Mouse (Mus musculus): ENCODE results near the gene Kdm5b.

Kdm5b gene

GRCm38 (mm10) chr1:134549632-134550132, 10.3 kb upstream of the Kdm5b start, which contains the start of gene Mgat4e:
Gene Mgat4e, minus strand, starts transcription at chr1:134549682.
- in situ Hi-C loops (cut with MseI, MboI), result no loop called here

DNA sequence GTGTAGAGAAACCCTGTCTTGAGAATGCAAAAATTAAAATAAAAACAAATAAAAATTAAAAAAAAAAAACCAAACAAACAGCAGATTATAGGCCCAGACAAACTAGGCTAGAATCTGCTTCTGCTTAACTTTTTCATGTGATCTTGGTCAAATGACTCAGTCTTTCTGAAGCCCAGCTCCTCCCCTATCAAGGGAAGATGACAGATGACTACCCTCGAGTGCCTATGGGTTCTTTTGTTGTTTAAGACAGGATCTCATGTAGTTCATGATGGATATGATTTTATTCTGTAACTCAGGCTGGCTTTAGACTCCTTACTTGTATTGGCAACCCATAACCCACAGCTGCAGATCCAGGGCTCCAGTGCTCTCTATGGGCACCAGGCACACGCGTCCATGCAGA, 8.1 kb upstream of the Kdm5b start:
- in situ Hi-C loops (cut with MseI, MboI), result no loop called here

DNA sequence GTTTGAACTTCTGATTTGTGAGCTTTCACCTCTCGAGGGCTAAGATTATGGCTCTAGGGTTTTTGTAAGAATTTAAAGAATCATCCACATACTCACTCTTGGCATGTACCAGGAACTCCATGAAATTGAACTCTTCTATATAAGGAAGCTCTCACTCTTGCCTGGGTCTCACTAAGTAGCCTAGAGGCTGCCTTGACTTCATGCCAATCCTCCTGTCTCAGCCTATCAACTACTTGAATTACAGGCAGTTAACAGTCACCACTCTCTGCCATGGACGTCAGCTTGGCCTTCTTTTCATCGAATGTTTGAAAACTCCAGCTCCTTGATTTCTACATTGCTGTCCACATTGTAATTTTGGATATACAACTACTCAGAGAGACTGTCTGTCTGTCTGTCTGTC, 7.6 kb upstream of the Kdm5b start:
- in situ Hi-C loops (cut with MseI, MboI), result no loop called here

GRCm38 (mm10) chr1:134555240-134555870, 4.6 kb upstream of the Kdm5b start:
- in situ Hi-C loops (cut with MseI, MboI), result no loop called here

- in situ Hi-C loops (cut with MseI, MboI), result no loop called here
Observed at GRCm38 (mm10) chr1:134555871-134556670, 3.9 kb upstream of the Kdm5b start.

GRCm38 (mm10) chr1:134556671-134557218, 3.2 kb upstream of the Kdm5b start:
- in situ Hi-C loops (cut with MseI, MboI), result no loop called here

GRCm38 (mm10) chr1:134558511-134558910, 1.5 kb upstream of the Kdm5b start:
- in situ Hi-C loops (cut with MseI, MboI), result no loop called here

- in situ Hi-C loops (cut with MseI, MboI), result no loop called here
Observed at GRCm38 (mm10) chr1:134559226-134559625, 745 bp upstream of the Kdm5b start.

DNA sequence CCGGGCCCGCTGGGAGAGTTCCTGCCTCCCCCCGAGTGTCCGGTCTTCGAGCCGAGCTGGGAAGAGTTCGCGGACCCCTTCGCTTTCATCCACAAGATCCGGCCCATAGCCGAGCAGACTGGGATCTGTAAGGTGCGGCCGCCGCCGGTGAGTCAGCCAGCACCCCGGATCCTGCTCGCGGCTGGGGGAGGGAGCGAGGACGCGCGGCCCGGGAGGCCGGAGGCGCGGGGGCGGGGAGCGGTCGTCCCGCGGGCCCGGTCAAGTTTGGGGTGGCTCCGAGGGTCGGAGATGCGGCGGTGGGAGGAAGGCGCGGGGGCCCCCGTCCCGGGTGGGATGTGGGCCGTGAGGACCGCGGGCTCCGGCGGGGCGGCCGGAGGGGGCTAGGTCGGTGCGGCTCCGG, 425 bp downstream of the Kdm5b start:
- in situ Hi-C loops (cut with MseI, MboI), result no loop called here

- in situ Hi-C loops (cut with MseI, MboI), result no loop called here
Observed at GRCm38 (mm10) chr1:134560801-134561769, 1.1 kb downstream of the Kdm5b start.

- in situ Hi-C loops (cut with MseI, MboI), result no loop called here
Observed at GRCm38 (mm10) chr1:134561770-134562143, 1.8 kb downstream of the Kdm5b start.

DNA sequence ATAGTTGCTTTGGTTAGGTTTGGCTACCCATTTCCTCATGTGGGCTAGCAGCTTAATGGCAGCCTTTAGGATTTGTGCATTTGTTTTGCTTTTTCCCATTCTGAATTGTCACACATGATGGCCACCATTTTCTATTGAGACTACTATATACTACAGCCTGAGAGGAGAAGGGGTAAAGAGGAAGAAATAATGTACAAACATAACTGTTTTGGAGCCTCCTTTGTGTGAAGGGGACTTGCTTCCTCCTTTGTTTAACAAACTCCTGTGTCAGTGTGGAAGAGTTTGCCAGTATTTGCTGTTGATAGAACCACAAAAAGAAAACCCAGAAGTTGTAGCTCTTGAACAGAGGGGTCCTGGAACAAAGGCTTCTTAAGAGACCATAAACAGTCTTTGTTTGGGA, 2.5 kb downstream of the Kdm5b start:
- in situ Hi-C loops (cut with MseI, MboI), result no loop called here

GRCm38 (mm10) chr1:134563726-134564125, 3.8 kb downstream of the Kdm5b start:
- in situ Hi-C loops (cut with MseI, MboI), result no loop called here

DNA sequence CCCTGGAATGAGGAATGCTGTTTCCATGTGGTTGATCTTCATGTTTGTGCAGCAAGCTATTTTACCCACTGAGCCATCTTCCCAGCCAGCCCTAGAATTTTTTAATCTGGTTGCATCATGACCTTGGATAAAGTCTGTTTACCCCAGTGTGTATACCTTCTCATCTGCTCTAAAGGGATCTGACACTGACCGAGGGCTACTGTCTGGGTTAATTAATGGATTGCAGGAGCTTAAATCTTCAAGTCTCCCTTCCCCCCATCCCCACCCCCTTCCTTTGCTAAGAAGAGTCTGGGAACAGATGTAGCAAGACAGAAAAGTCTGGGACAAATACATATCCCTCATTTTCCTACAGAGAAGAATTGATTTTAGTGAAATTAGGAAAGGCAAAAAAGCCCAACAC, 7.5 kb downstream of the Kdm5b start:
- in situ Hi-C loops (cut with MseI, MboI), result no loop called here

- in situ Hi-C loops (cut with MseI, MboI), result no loop called here
Observed at GRCm38 (mm10) chr1:134570171-134570570, 10.2 kb downstream of the Kdm5b start.

DNA sequence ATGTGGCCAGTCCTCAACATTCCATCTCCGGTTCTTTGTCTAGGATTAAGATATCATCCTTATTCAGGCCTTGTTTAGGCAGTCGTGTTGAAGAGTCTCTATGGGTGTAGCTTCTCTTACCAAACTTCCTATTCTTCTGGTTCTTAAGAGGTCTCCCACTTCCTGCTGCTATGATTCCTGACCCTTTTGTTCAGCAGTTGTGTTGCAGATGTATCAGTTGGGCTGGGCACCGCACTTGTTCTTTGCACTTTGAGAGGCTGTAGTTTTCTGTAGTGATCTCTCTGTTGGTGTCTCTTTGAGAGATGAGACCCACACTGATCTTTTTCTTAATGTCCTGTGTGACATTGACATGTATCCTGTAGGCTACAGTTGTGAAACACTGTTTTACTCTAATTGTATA, 10.7 kb downstream of the Kdm5b start:
- in situ Hi-C loops (cut with MseI, MboI), result no loop called here

GRCm38 (mm10) chr1:134573300-134573931, 13.4 kb downstream of the Kdm5b start:
- in situ Hi-C loops (cut with MseI, MboI), result no loop called here

GRCm38 (mm10) chr1:134573932-134574315, 14.0 kb downstream of the Kdm5b start:
- in situ Hi-C loops (cut with MseI, MboI), result no loop called here

GRCm38 (mm10) chr1:134577384-134578120, 17.6 kb downstream of the Kdm5b start:
- in situ Hi-C loops (cut with MseI, MboI), result no loop called here

DNA sequence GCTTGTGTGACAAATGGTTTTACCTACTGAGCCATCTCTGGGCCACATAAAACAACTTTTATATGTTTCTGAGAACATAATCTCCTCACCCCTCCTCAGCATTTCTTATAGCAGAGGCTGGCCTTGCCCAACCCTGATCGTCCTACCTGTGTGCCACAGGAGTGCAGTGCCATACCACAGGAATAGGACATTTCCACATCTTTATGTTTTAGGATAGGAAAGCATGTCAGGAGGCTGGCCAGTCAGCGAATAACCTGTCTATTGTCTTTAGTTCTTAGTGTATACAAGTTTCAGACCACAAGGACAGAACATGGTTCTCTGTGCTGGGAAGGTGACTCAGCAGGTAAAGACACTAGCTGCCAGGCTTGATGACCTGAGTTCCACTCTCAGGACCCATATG, 20.8 kb downstream of the Kdm5b start:
- in situ Hi-C loops (cut with MseI, MboI), result no loop called here

All from mouse trophoblast stem cell (cell line).